Mouse (Mus musculus) brain, embryonic 14.5 days (tissue): Measurements from ENCODE around the gene Synpr.

Experiments
- CTCF ChIP-seq: fragments of 200-500 bp; IDR thresholded peaks from 2 replicates; pipeline ENCODE4 v1.5.1; 2012; ENCODE audit warnings: inconsistent platforms, mild to moderate bottlenecking, moderate library complexity, borderline replicate concordance; ENCODE audit not compliant: insufficient read depth, insufficient read length; ENCODE audit errors: extremely low read depth
- POLR2A ChIP-seq: fragments of 200-500 bp; IDR thresholded peaks from 2 replicates; pipeline ENCODE4 v1.6.1; 2012; ENCODE audit warnings: mild to moderate bottlenecking, inconsistent platforms, borderline replicate concordance; ENCODE audit not compliant: poor library complexity, insufficient read depth, insufficient read length, severe bottlenecking; ENCODE audit errors: extremely low read depth

- TF ChIP-seq CTCF (peak; percentile 22; the same call in 1 of the 2 replicates), POLR2A (no peak)
Observed at GRCm38 (mm10) chr14:13459333-13459732, 174.8 kb downstream of the Synpr start.
